Mouse (Mus musculus) neural tube, embryonic 12.5 days (tissue): ENCODE measurements around the gene Krtap19-1. TPM values are rescaled to one million over a fixed set of nuclear protein-coding genes. Genes with fewer than 3 reads are reported as not detected.

Source experiments
- ATAC-seq: fragments of 200-750 bp; cut with Nextera tagmentation; 2 replicates; pipeline ENCODE4 v1.8.0; 2017; ENCODE audit warnings: low read depth, mild to moderate bottlenecking, moderate TSS enrichment, moderate library complexity; ENCODE audit not compliant: low FRiP score
- H3K27ac ChIP-seq: fragments of 300-500 bp; sonication (generic); 2 replicates; pipeline ENCODE4 v1.5.1; 2016
- H3K27me3 ChIP-seq: fragments of 300-500 bp; sonication (generic); replicated peaks from 2 replicates; pipeline ENCODE4 v1.6.1; 2016; ENCODE audit warnings: mild to moderate bottlenecking
- H3K36me3 ChIP-seq: fragments of 300-500 bp; sonication (generic); 2 replicates; pipeline ENCODE4 v1.6.1; 2016; ENCODE audit warnings: mild to moderate bottlenecking
- H3K4me1 ChIP-seq: fragments of 300-500 bp; sonication (generic); 2 replicates; pipeline ENCODE4 v1.6.1; 2016
- H3K4me2 ChIP-seq: fragments of 300-500 bp; sonication (generic); replicated peaks from 2 replicates; pipeline ENCODE4 v1.6.1; 2016; ENCODE audit warnings: mild to moderate bottlenecking
- H3K4me3 ChIP-seq: fragments of 300-500 bp; sonication (generic); 2 replicates; pipeline ENCODE4 v1.5.1; 2016
- H3K9ac ChIP-seq: fragments of 300-500 bp; sonication (generic); 2 replicates; pipeline ENCODE4 v1.6.1; 2016; ENCODE audit warnings: mild to moderate bottlenecking
- H3K9me3 ChIP-seq: fragments of 300-500 bp; sonication (generic); 2 replicates; pipeline ENCODE4 v1.6.1; 2016; ENCODE audit warnings: mild to moderate bottlenecking
- WGBS: fragments of 180-500 bp; shearing (Covaris S2); methylation state at CpG from one replicate; pipeline ENCODE4 v1.1.7; 2016; 5-methylcytosine and 5-hydroxymethylcytosine counted together
- polyA plus RNA-seq: library from polyadenylated mRNA; unstranded; fragments of >200 nt; fragmentation: Nextera tagmentation; extraction: Ambion mirVana; gene quantifications from 2 replicates; pipeline ENCODE4 v1.2.1, GENCODE M21; 2016

The Krtap19-1 gene
- polyA plus RNA-seq, 1 experiment from 2014 or later = not detected

GRCm38 (mm10) chr16:88823736-88824135 is 45.5 kb downstream of the Krtap19-1 start:
- no peak overlapping the region for H3K4me2 ChIP-seq
- H3K27ac ChIP-seq = no peak overlapping the region
- no peaks in the 10 kb centered on the region for H3K36me3 ChIP-seq
- 79% methylated on average over 3 of the region's 3 CpGs for WGBS
- no peak overlapping the region for H3K4me3 ChIP-seq
- no peak overlapping the region for H3K9ac ChIP-seq
- H3K27me3 ChIP-seq = no peaks in the 10 kb centered on the region
- H3K4me1 ChIP-seq = no peaks in the 10 kb centered on the region
- no peak for ATAC-seq
- H3K9me3 ChIP-seq = no peaks in the 10 kb centered on the region

- 85% methylated on average over 3 of the region's 3 CpGs for whole genome bisulfite sequencing
- H3K27me3 ChIP-seq = no peaks in the 10 kb centered on the region
- H3K4me2 ChIP-seq = no peak within 1 kb of the TSS
- no peaks in the 10 kb centered on the region for H3K36me3 ChIP-seq
- no peaks in the 10 kb centered on the region for H3K4me1 ChIP-seq
- no peak within 1 kb of the TSS for H3K9ac ChIP-seq
- no peak within 1 kb of the TSS for H3K27ac ChIP-seq
- no peak for ATAC-seq
- no peak within 1 kb of the TSS for H3K4me3 ChIP-seq
- no peaks in the 10 kb centered on the region for H3K9me3 ChIP-seq
Measured at GRCm38 (mm10) chr16:88820066-88820465, 49.1 kb downstream of the Krtap19-1 start, which contains the start of gene Krtap15. TSS of gene Krtap15 (plus strand) at chr16:88820215.

Other genes starting within 250 kb of the Krtap19-1 start
- not detected in 2 replicates for gene 2310079G19Rik, start 241.7 kb downstream of the Krtap19-1 start, polyA plus RNA-seq
- gene Krtap26-1, start 221.6 kb downstream of the Krtap19-1 start, polyA plus RNA-seq = not detected in 2 replicates
- gene Krtap27-1, start 197.7 kb downstream of the Krtap19-1 start, polyA plus RNA-seq = not detected in 2 replicates
- gene 2310061N02Rik, start 161.4 kb downstream of the Krtap19-1 start, polyA plus RNA-seq = not detected in 2 replicates
- gene Krtap13-1, start 140.5 kb downstream of the Krtap19-1 start, polyA plus RNA-seq = not detected in 2 replicates
- gene Krtap13, start 117.8 kb downstream of the Krtap19-1 start, polyA plus RNA-seq = not detected in 2 replicates
- gene 2310034C09Rik, start 110.6 kb downstream of the Krtap19-1 start, polyA plus RNA-seq = not detected in 2 replicates
- gene 2310057N15Rik, start 95.2 kb downstream of the Krtap19-1 start, polyA plus RNA-seq = not detected in 2 replicates
- gene Gm5965, start 91.5 kb downstream of the Krtap19-1 start, polyA plus RNA-seq = not detected in 2 replicates
- not detected in 2 replicates for gene Gm20741, start 57.2 kb downstream of the Krtap19-1 start, polyA plus RNA-seq
- gene Krtap15, start 49.2 kb downstream of the Krtap19-1 start, polyA plus RNA-seq = not detected in 2 replicates
- not detected in 2 replicates for gene Krtap14, start 43.3 kb downstream of the Krtap19-1 start, polyA plus RNA-seq
- gene Krtap19-2, start 4.9 kb upstream of the Krtap19-1 start, polyA plus RNA-seq = not detected in 2 replicates
- gene Krtap19-3, start 8.6 kb upstream of the Krtap19-1 start, polyA plus RNA-seq = not detected in 2 replicates
- gene Krtap19-4, start 15.7 kb upstream of the Krtap19-1 start, polyA plus RNA-seq = not detected in 2 replicates
- not detected in 2 replicates for gene Krtap19-5, start 27.0 kb upstream of the Krtap19-1 start, polyA plus RNA-seq
- not detected in 2 replicates for gene Krtap19-9b, start 62.9 kb upstream of the Krtap19-1 start, polyA plus RNA-seq
- gene Krtap16-3, start 93.5 kb upstream of the Krtap19-1 start, polyA plus RNA-seq = not detected in 2 replicates
- gene Krtap22-2, start 141.3 kb upstream of the Krtap19-1 start, polyA plus RNA-seq = not detected in 2 replicates
- not detected in 2 replicates for gene Gm10229, start 145.9 kb upstream of the Krtap19-1 start, polyA plus RNA-seq
- gene Krtap6-1, start 162.3 kb upstream of the Krtap19-1 start, polyA plus RNA-seq = not detected in 2 replicates
- not detected in 2 replicates for gene Gm10228, start 172.1 kb upstream of the Krtap19-1 start, polyA plus RNA-seq
- not detected in 2 replicates for gene Krtap6-5, start 178.5 kb upstream of the Krtap19-1 start, polyA plus RNA-seq
- not detected in 2 replicates for gene 1110025L11Rik, start 194.6 kb upstream of the Krtap19-1 start, polyA plus RNA-seq
- gene Krtap6-3, start 214.6 kb upstream of the Krtap19-1 start, polyA plus RNA-seq = not detected in 2 replicates